ENCODE assay signal across 13 mouse cellular contexts in genomic region chr7:80558101-80558500, GRCm38 (mm10). TPM values are rescaled to one million over a fixed set of nuclear protein-coding genes. Genes with fewer than 3 reads are reported as not detected.
DNase-seq lines count a peak whose midpoint lies in the region; ATAC-seq and TF ChIP-seq lines count a peak whose summit lies in the region.
"Had no signal": no experiment of that assay in that cellular context is flagged by ENCODE, and none has a peak within 500 bp of the region (broad histone marks: within the 10 kb centered on the region; RNA-seq: fewer than 3 reads in every experiment).

No protein-coding gene starts in this region.

- 42% methylated on average over 8 of the region's 8 CpGs for WGBS in liver, postnatal 0 days (ENCODE audit: insufficient replicate concordance)
- 55% methylated on average over 8 of the region's 8 CpGs for WGBS in liver, embryonic 11.5 days

- intact Hi-C loops in gastrocnemius, adult 2 months (cut with DNase I): no loop called here
- intact Hi-C loops in gastrocnemius, postnatal 14 days (cut with DNase I; ENCODE audit: low total_unique reads): no loop called here

- no peak overlapping the region for H3K27ac ChIP-seq in gastrocnemius, adult 2 months
- H3K27ac ChIP-seq in liver, postnatal 0 days (ENCODE audit: low read depth): no peak overlapping the region
- H3K27ac ChIP-seq in liver, embryonic 11.5 days (ENCODE audit: low read depth, low read length): no peak overlapping the region
- H3K27ac ChIP-seq in CH12.LX (ENCODE audit: insufficient read depth, low read depth): no peak overlapping the region
- H3K27ac ChIP-seq: embryonic facial prominence, embryonic 10.5 days; hindbrain, embryonic 14.5 days; kidney, embryonic 15.5 days; midbrain, embryonic 13.5 days had no signal

- peak; percentile 35 for TF ChIP-seq RAD21 in CH12.LX (IDR thresholded peaks at IDR 0.05; ENCODE audit: low read depth, low read length)

- dilution Hi-C loops in CH12.LX (cut with MboI; ENCODE audit: extremely low pct_ligation_motif_present, extremely low pct_unique_long_range_greater_than_20kb, low sequenced_read_pairs): loop anchor here (25.0 kb wide), 1 partner anchor 171 kb away; the partner anchor contains the start of gene Fes

- no peak for DNase-seq in gastrocnemius, adult 2 months
- no peak for DNase-seq in gastrocnemius, postnatal 14 days
- no peak for DNase-seq in liver, postnatal 0 days
- no peak for DNase-seq in liver, embryonic 11.5 days (ENCODE audit: low spot score)
- peak; percentile 29 for DNase-seq in CH12.LX (ENCODE audit: extremely low read depth)
- DNase-seq in lung, postnatal 10 days: peak; percentile 41
- no peak for DNase-seq in layer of hippocampus, adult 9-11 months
- DNase-seq in adrenal gland, adult 18-20 months (ENCODE audit: low spot score in 2 of 2): no peak

- H3K4me1 ChIP-seq in liver, postnatal 0 days (ENCODE audit: insufficient read depth): no peaks in the 10 kb centered on the region
- 0 out of 2 replicates have a peak, but pooled peaks cover 4% of the 10 kb centered on the region for H3K4me1 ChIP-seq in liver, embryonic 11.5 days (replicated peaks; ENCODE audit: control insufficient read depth, insufficient read depth, low read length)
- peaks cover 10 to 13% of the 10 kb centered on the region in 2 experiments; a peak in 3 of 4 replicates for H3K4me1 ChIP-seq in CH12.LX (ENCODE audit: control insufficient read depth in 1 of 2, insufficient read depth in 2 of 2)
- H3K4me1 ChIP-seq: midbrain, embryonic 13.5 days had no signal

- no peaks in the 10 kb centered on the region for H3K9me3 ChIP-seq in liver, postnatal 0 days (ENCODE audit: low read length)
- H3K9me3 ChIP-seq in liver, embryonic 11.5 days (ENCODE audit: control insufficient read depth, low read length): no peaks in the 10 kb centered on the region
- peaks cover 2% of the 10 kb centered on the region for H3K9me3 ChIP-seq in CH12.LX (replicated peaks; ENCODE audit: low read length)
- H3K9me3 ChIP-seq: embryonic facial prominence, embryonic 10.5 days; heart, embryonic 12.5 days; kidney, embryonic 15.5 days; midbrain, embryonic 13.5 days had no signal

- H3K9ac ChIP-seq in liver, postnatal 0 days (replicated peaks): no peak overlapping the region
- H3K9ac ChIP-seq in liver, embryonic 11.5 days (ENCODE audit: low read depth, low read length): no peak overlapping the region
- H3K9ac ChIP-seq in CH12.LX (ENCODE audit: insufficient read depth, low read depth): no peak overlapping the region
- H3K9ac ChIP-seq: heart, embryonic 12.5 days; hindbrain, embryonic 14.5 days; kidney, embryonic 15.5 days; midbrain, embryonic 13.5 days had no signal

- TF ChIP-seq POLR2A in CH12.LX (IDR thresholded peaks at IDR 0.05; ENCODE audit: low read depth, low read length): no peak

- H3K27me3 ChIP-seq in liver, postnatal 0 days (ENCODE audit: insufficient read depth, low read length): no peaks in the 10 kb centered on the region
- H3K27me3 ChIP-seq in liver, embryonic 11.5 days (replicated peaks; ENCODE audit: control insufficient read depth, insufficient read depth, low read length): no peaks in the 10 kb centered on the region; the same call in 1 of the 2 replicates
- no peaks in the 10 kb centered on the region for H3K27me3 ChIP-seq in CH12.LX (replicated peaks)
- H3K27me3 ChIP-seq: heart, embryonic 12.5 days; kidney, embryonic 15.5 days; midbrain, embryonic 13.5 days had no signal

- no peak; the same call in 1 of the 2 replicates for ATAC-seq in liver, postnatal 0 days
- no peak for ATAC-seq in liver, embryonic 11.5 days (replicated peaks; ENCODE audit: low FRiP score)
- ATAC-seq: midbrain, embryonic 13.5 days had no signal

- in situ Hi-C loops in CH12.LX (cut with MboI; ENCODE audit: low pct_ligation_motif_present, low pct_unique_long_range_greater_than_20kb, low sequenced_read_pairs): no loop called here

- TF ChIP-seq EP300 in liver, postnatal 0 days (IDR thresholded peaks at IDR 0.05; ENCODE audit: low read depth): no peak
- no peak for TF ChIP-seq EP300 in CH12.LX (IDR thresholded peaks at IDR 0.05; ENCODE audit: low read length)

- no peaks in the 10 kb centered on the region for H3K79me2 ChIP-seq in CH12.LX (replicated peaks; ENCODE audit: control insufficient read depth, extremely low read depth, insufficient read depth, poor library complexity, severe bottlenecking)

- no peak overlapping the region for H3K4me2 ChIP-seq in liver, postnatal 0 days (ENCODE audit: low read depth, low read length)
- H3K4me2 ChIP-seq in liver, embryonic 11.5 days: no peak overlapping the region
- no peak overlapping the region for H3K4me2 ChIP-seq in CH12.LX (ENCODE audit: insufficient read depth, low read depth, poor library complexity, severe bottlenecking)
- H3K4me2 ChIP-seq: heart, embryonic 12.5 days; hindbrain, embryonic 14.5 days; kidney, embryonic 15.5 days; midbrain, embryonic 13.5 days had no signal

- no peaks in the 10 kb centered on the region for H3K36me3 ChIP-seq in liver, postnatal 0 days (replicated peaks; ENCODE audit: insufficient read depth, low read length)
- H3K36me3 ChIP-seq in liver, embryonic 11.5 days (ENCODE audit: control insufficient read depth, insufficient read depth, low read length): no peaks in the 10 kb centered on the region
- H3K36me3 ChIP-seq in CH12.LX (replicated peaks in 1 of 2; ENCODE audit: control insufficient read depth in 1 of 2, insufficient read depth in 1 of 2, low read length in 1 of 2): no peaks in the 10 kb centered on the region
- H3K36me3 ChIP-seq: embryonic facial prominence, embryonic 10.5 days; heart, embryonic 12.5 days; kidney, embryonic 15.5 days; midbrain, embryonic 13.5 days had no signal

- TF ChIP-seq CTCF in gastrocnemius, adult 2 months (IDR thresholded peaks at IDR 0.05): peak; percentile 2; the same call in 1 of the 2 replicates
- TF ChIP-seq CTCF in liver, postnatal 0 days (IDR thresholded peaks at IDR 0.05; ENCODE audit: low read depth): peak; percentile 40
- peak in 1 of 2 experiments; percentile 56; a peak in 2 of 4 replicates for TF ChIP-seq CTCF in CH12.LX (conservative IDR thresholded peaks at IDR 0.05 in 1 of 2, IDR thresholded peaks at IDR 0.05 in 1 of 2; ENCODE audit: low read depth in 2 of 2, low read length in 2 of 2)

- H3K4me3 ChIP-seq in gastrocnemius, adult 2 months: no peak overlapping the region
- H3K4me3 ChIP-seq in liver, postnatal 0 days (ENCODE audit: low read depth, low read length): no peak overlapping the region
- H3K4me3 ChIP-seq in liver, embryonic 11.5 days (ENCODE audit: low read depth, low read length): no peak overlapping the region
- H3K4me3 ChIP-seq in CH12.LX (replicated peaks in 1 of 3; ENCODE audit: low read depth in 2 of 3, low read length in 2 of 3, poor library complexity in 1 of 3): no peak overlapping the region
- H3K4me3 ChIP-seq: embryonic facial prominence, embryonic 10.5 days; heart, embryonic 12.5 days; kidney, embryonic 15.5 days; midbrain, embryonic 13.5 days had no signal

TF ChIP-seq in CH12.LX, 34 proteins besides CTCF, POLR2A, EP300 and RAD21:
- peak; percentile 50 for TF ChIP-seq SMC3 (IDR thresholded peaks at IDR 0.05; ENCODE audit: low read depth, low read length)
- TF ChIP-seq MAX (IDR thresholded peaks at IDR 0.05; ENCODE audit: low read length): no peak

RNA-seq across cellular contexts. Expression of gene Blm, which starts 23.2 kb away (rescaled TPM):
- total RNA-seq in gastrocnemius, adult 2 months (2021): 1 to 10 TPM; 1.0 TPM
- total RNA-seq in gastrocnemius, postnatal 14 days (2021): 1 to 10 TPM; 1.9 to 3.7 TPM
- polyA plus RNA-seq in liver, postnatal 0 days (2015; fragmentation: Nextera tagmentation; extraction: Ambion mirVana): 8.1 and 11.8 TPM in 2 replicates
- 54.8 and 58.3 TPM in 2 replicates for polyA plus RNA-seq in liver, embryonic 11.5 days (2014; fragmentation: Nextera tagmentation; extraction: Ambion mirVana)
- 24.1 and 25.6 TPM in 2 replicates for total RNA-seq in CH12.LX (2012; rRNA removed)
- 36.4 and 41.4 TPM in 2 replicates for total RNA-seq in CH12.LX (2014; rRNA removed)
- 56.2 TPM in 2 replicates for polyA plus RNA-seq in CH12.LX (2012; ENCODE audit: insufficient read length, low read depth)
- total RNA-seq in adrenal gland, adult 18-20 months (2021): 1 to 10 TPM in 1 of 2 experiments, under 1 TPM in 1; 0.86 to 2.2 TPM

Comparison
In these comparisons a context has a peak if more than half of its experiments do, and no peak if none do; other contexts are left out.
1. DNase-seq: peak in CH12.LX (single experiment) and lung, postnatal 10 days (single experiment); none in gastrocnemius, adult 2 months (single experiment), gastrocnemius, postnatal 14 days (single experiment), liver, postnatal 0 days (single experiment), liver, embryonic 11.5 days (single experiment), layer of hippocampus, adult 9-11 months (single experiment) and adrenal gland, adult 18-20 months (0 of 2).
2. RNA of gene Blm, which starts 23.2 kb away (total RNA-seq): 24.1 to 41.4 TPM in CH12.LX; 1.9 to 3.7 TPM in gastrocnemius, postnatal 14 days, 0.86 to 2.2 TPM in adrenal gland, adult 18-20 months and 1.0 TPM in gastrocnemius, adult 2 months; every median in the first group is over 4 times any median in the second.